ENCODE assay signal across 8 mouse cellular contexts in genomic region chr16:90141556-90141955, GRCm38 (mm10). TPM values are rescaled to one million over a fixed set of nuclear protein-coding genes. Genes with fewer than 3 reads are reported as not detected.
DNase-seq lines count a peak whose midpoint lies in the region; ATAC-seq lines count a peak whose summit lies in the region.

No protein-coding gene starts in this region.

- 45% methylated on average over 9 of the region's 9 CpGs for WGBS in heart, embryonic 13.5 days
- WGBS in embryonic facial prominence, embryonic 10.5 days: 27% methylated on average over 9 of the region's 9 CpGs
- WGBS in hindbrain, embryonic 13.5 days: 26% methylated on average over 9 of the region's 9 CpGs
- 15% methylated on average over 9 of the region's 9 CpGs for WGBS in midbrain, embryonic 10.5 days

- peak overlapping the region; percentile 90; the same call in 1 of the 2 replicates for H3K9ac ChIP-seq in heart, embryonic 13.5 days
- peak overlapping the region; percentile 90 for H3K9ac ChIP-seq in hindbrain, embryonic 13.5 days

- intact Hi-C loops in heart, postnatal 36 days (cut with DNase I): no loop called here

- no peaks in the 10 kb centered on the region for H3K27me3 ChIP-seq in heart, embryonic 13.5 days (replicated peaks)
- 0 out of 2 replicates have a peak, but pooled peaks cover 6% of the 10 kb centered on the region for H3K27me3 ChIP-seq in embryonic facial prominence, embryonic 10.5 days (replicated peaks; ENCODE audit: low read depth, poor library complexity, severe bottlenecking)
- no peaks in the 10 kb centered on the region for H3K27me3 ChIP-seq in hindbrain, embryonic 13.5 days
- peaks cover 84% of the 10 kb centered on the region for H3K27me3 ChIP-seq in midbrain, embryonic 10.5 days (ENCODE audit: low read depth, poor library complexity, severe bottlenecking)

- no peaks in the 10 kb centered on the region for H3K36me3 ChIP-seq in heart, embryonic 13.5 days
- H3K36me3 ChIP-seq in embryonic facial prominence, embryonic 10.5 days (replicated peaks): peaks cover 18% of the 10 kb centered on the region
- H3K36me3 ChIP-seq in hindbrain, embryonic 13.5 days: peaks cover 8% of the 10 kb centered on the region
- H3K36me3 ChIP-seq in midbrain, embryonic 10.5 days: peaks cover 17% of the 10 kb centered on the region

- H3K4me3 ChIP-seq in heart, embryonic 13.5 days: peak overlapping the region; percentile 75
- H3K4me3 ChIP-seq in embryonic facial prominence, embryonic 10.5 days: peak overlapping the region; percentile 82
- peak overlapping the region; percentile 76 for H3K4me3 ChIP-seq in hindbrain, embryonic 13.5 days
- peak overlapping the region; percentile 75 for H3K4me3 ChIP-seq in midbrain, embryonic 10.5 days

- no peaks in the 10 kb centered on the region for H3K9me3 ChIP-seq in heart, embryonic 13.5 days
- H3K9me3 ChIP-seq in embryonic facial prominence, embryonic 10.5 days: peaks cover 11% of the 10 kb centered on the region; the same call in 1 of the 2 replicates
- no peaks in the 10 kb centered on the region for H3K9me3 ChIP-seq in hindbrain, embryonic 13.5 days
- peaks cover 10% of the 10 kb centered on the region for H3K9me3 ChIP-seq in midbrain, embryonic 10.5 days (replicated peaks)

- no peak for DNase-seq in heart, postnatal 36 days
- DNase-seq in embryonic facial prominence, embryonic 10.5 days (ENCODE audit: low spot score): peak; percentile 40
- DNase-seq in midbrain, embryonic 10.5 days (ENCODE audit: low spot score): peak; percentile 40
- no peak for DNase-seq in urinary bladder, postnatal 10 days (ENCODE audit: low spot score)
- no peak for DNase-seq in frontal cortex, adult 2 months (ENCODE audit: extremely low spot score in 1 of 2, low spot score in 1 of 2)
- no peak for DNase-seq in frontal cortex, postnatal 10 days (ENCODE audit: low spot score in 2 of 2)

- peaks cover 28% of the 10 kb centered on the region for H3K4me1 ChIP-seq in heart, embryonic 13.5 days
- H3K4me1 ChIP-seq in embryonic facial prominence, embryonic 10.5 days: peaks cover 62% of the 10 kb centered on the region
- H3K4me1 ChIP-seq in hindbrain, embryonic 13.5 days (replicated peaks): peaks cover 44% of the 10 kb centered on the region
- H3K4me1 ChIP-seq in midbrain, embryonic 10.5 days: peaks cover 51% of the 10 kb centered on the region

- ATAC-seq in heart, embryonic 13.5 days (ENCODE audit: extremely low read depth, insufficient number of reproducible peaks, low FRiP score, low TSS enrichment): no peak
- no peak for ATAC-seq in hindbrain, embryonic 13.5 days (ENCODE audit: low FRiP score)

- H3K4me2 ChIP-seq in heart, embryonic 13.5 days: peak overlapping the region; percentile 100
- H3K4me2 ChIP-seq in hindbrain, embryonic 13.5 days: peak overlapping the region; percentile 64

- no peak overlapping the region for H3K27ac ChIP-seq in heart, embryonic 13.5 days (replicated peaks)
- peak overlapping the region; percentile 57 for H3K27ac ChIP-seq in embryonic facial prominence, embryonic 10.5 days (replicated peaks)
- H3K27ac ChIP-seq in hindbrain, embryonic 13.5 days: peak overlapping the region; percentile 19; the same call in 1 of the 2 replicates
- no peak overlapping the region for H3K27ac ChIP-seq in midbrain, embryonic 10.5 days (replicated peaks)

RNA-seq across cellular contexts. Expression of gene Tiam1, which starts 2.0 kb away (rescaled TPM):
- polyA plus RNA-seq in heart, embryonic 13.5 days (2015; fragmentation: Nextera tagmentation; extraction: Ambion mirVana): 8.8 and 10.7 TPM in 2 replicates
- total RNA-seq in heart, postnatal 36 days (2021): 1 to 10 TPM; 4.8 to 6.1 TPM
- polyA plus RNA-seq in embryonic facial prominence, embryonic 10.5 days (2016; fragmentation: Nextera tagmentation; extraction: Ambion mirVana): 25.3 and 25.9 TPM in 2 replicates
- 27.4 and 29.0 TPM in 2 replicates for polyA plus RNA-seq in hindbrain, embryonic 13.5 days (2015; fragmentation: Nextera tagmentation; extraction: Ambion mirVana)
- 13.8 and 13.9 TPM in 2 replicates for polyA plus RNA-seq in midbrain, embryonic 10.5 days (2016; fragmentation: Nextera tagmentation; extraction: Ambion mirVana)
- polyA plus RNA-seq in frontal cortex, adult 2 months (2012; rRNA removed): 43.7 and 49.1 TPM in 2 replicates

Comparison
In these comparisons a context has a peak if more than half of its experiments do, and no peak if none do; other contexts are left out.
1. H3K27ac ChIP-seq: peak in embryonic facial prominence, embryonic 10.5 days (single experiment) and hindbrain, embryonic 13.5 days (single experiment); none in heart, embryonic 13.5 days (single experiment) and midbrain, embryonic 10.5 days (single experiment).
2. DNase-seq: peak in embryonic facial prominence, embryonic 10.5 days (single experiment) and midbrain, embryonic 10.5 days (single experiment); none in heart, postnatal 36 days (0 of 2), urinary bladder, postnatal 10 days (single experiment), frontal cortex, adult 2 months (0 of 2) and frontal cortex, postnatal 10 days (0 of 2).
3. Peak in every context shown above with its lines, with median percentiles within 50 percentile points of each other: H3K4me3 ChIP-seq.